Mouse (Mus musculus): ENCODE data around the gene Tm4sf4. TPM values are rescaled to one million over a fixed set of nuclear protein-coding genes. Genes with fewer than 3 reads are reported as not detected.

The Tm4sf4 gene
- polyA plus RNA-seq, 1 experiment from 2014 or later: 0.22 TPM

GRCm38 (mm10) chr3:57440956-57441355 lies 15.8 kb downstream of the Tm4sf4 start:
- 48% methylated on average over 3 of the region's 3 CpGs for WGBS
- no peak overlapping the region for H3K4me3 ChIP-seq
- no peak overlapping the region for H3K27ac ChIP-seq
- H3K4me2 ChIP-seq (replicated peaks): no peak overlapping the region
- H3K9me3 ChIP-seq: no peaks in the 10 kb centered on the region
- H3K4me1 ChIP-seq: peaks cover 7% of the 10 kb centered on the region; the same call in 1 of the 2 replicates
- H3K9ac ChIP-seq: no peak overlapping the region
- ATAC-seq (ENCODE audit: low FRiP score, low read depth): no peak
- no peaks in the 10 kb centered on the region for H3K36me3 ChIP-seq
- H3K27me3 ChIP-seq: no peaks in the 10 kb centered on the region

GRCm38 (mm10) chr3:57445706-57446105 lies 20.6 kb downstream of the Tm4sf4 start:
- peak; percentile 60; the same call in 1 of the 2 replicates for ATAC-seq (ENCODE audit: low FRiP score, low read depth)
- H3K4me1 ChIP-seq: peaks cover 12% of the 10 kb centered on the region; the same call in 1 of the 2 replicates
- WGBS: 53% methylated on average over 3 of the region's 3 CpGs

GRCm38 (mm10) chr3:57447889-57448288 lies 22.8 kb downstream of the Tm4sf4 start:
- Histone ChIP-seq H3K4me2 (replicated peaks) (no peak overlapping the region), H3K27me3 (no peaks in the 10 kb centered on the region), H3K4me3 (no peak overlapping the region), H3K36me3 (no peaks in the 10 kb centered on the region), H3K9ac (no peak overlapping the region), H3K9me3 (no peaks in the 10 kb centered on the region), H3K27ac (no peak overlapping the region), H3K4me1 (peaks cover 12% of the 10 kb centered on the region; the same call in 1 of the 2 replicates)
- no peak for ATAC-seq (ENCODE audit: low FRiP score, low read depth)
- WGBS: 36% methylated on average over 1 of the region's 1 CpGs

More at GRCm38 (mm10) chr3:57445706-57446105, 20.6 kb downstream of the Tm4sf4 start:
- no peak overlapping the region for H3K4me2 ChIP-seq (replicated peaks)
- no peaks in the 10 kb centered on the region for H3K27me3 ChIP-seq
- no peak overlapping the region for H3K4me3 ChIP-seq
- no peaks in the 10 kb centered on the region for H3K9me3 ChIP-seq
- H3K9ac ChIP-seq: no peak overlapping the region
- H3K36me3 ChIP-seq: no peaks in the 10 kb centered on the region
- 0 out of 2 replicates have a peak overlapping the region, but pooled peaks have one; percentile 22 for H3K27ac ChIP-seq

GRCm38 (mm10) chr3:57448445-57448844 lies 23.3 kb downstream of the Tm4sf4 start:
- Histone ChIP-seq H3K27ac (no peak overlapping the region), H3K27me3 (no peaks in the 10 kb centered on the region), H3K4me1 (peaks cover 12% of the 10 kb centered on the region; the same call in 1 of the 2 replicates), H3K4me3 (no peak overlapping the region), H3K9me3 (no peaks in the 10 kb centered on the region), H3K9ac (no peak overlapping the region), H3K4me2 (replicated peaks) (no peak overlapping the region), H3K36me3 (no peaks in the 10 kb centered on the region)
- WGBS: 27% methylated on average over 5 of the region's 5 CpGs
- peak; percentile 68 for ATAC-seq (ENCODE audit: low FRiP score, low read depth)

- H3K4me3 ChIP-seq: no peak overlapping the region
- no peaks in the 10 kb centered on the region for H3K9me3 ChIP-seq
- no peak overlapping the region; the same call in 1 of the 2 replicates for H3K9ac ChIP-seq
- no peak overlapping the region for H3K4me2 ChIP-seq (replicated peaks)
- 0 out of 2 replicates have a peak, but pooled peaks cover 4% of the 10 kb centered on the region for H3K4me1 ChIP-seq
- H3K36me3 ChIP-seq: peaks cover 53% of the 10 kb centered on the region
- ATAC-seq (ENCODE audit: low FRiP score, low read depth): no peak
- no peaks in the 10 kb centered on the region for H3K27me3 ChIP-seq
- 26% methylated on average over 11 of the region's 11 CpGs for WGBS
- no peak overlapping the region for H3K27ac ChIP-seq
These were observed 33.5 kb downstream of the Tm4sf4 start for GRCm38 (mm10) chr3:57458652-57459051.

GRCm38 (mm10) chr3:57463302-57463701 lies 38.2 kb downstream of the Tm4sf4 start:
- ATAC-seq (ENCODE audit: low FRiP score, low read depth): no peak
- no peak overlapping the region for H3K4me3 ChIP-seq
- peaks cover 42% of the 10 kb centered on the region for H3K36me3 ChIP-seq
- H3K4me2 ChIP-seq (replicated peaks): no peak overlapping the region
- 89% methylated on average over 4 of the region's 4 CpGs for WGBS
- H3K4me1 ChIP-seq: 0 out of 2 replicates have a peak, but pooled peaks cover 4% of the 10 kb centered on the region
- no peaks in the 10 kb centered on the region for H3K27me3 ChIP-seq
- no peak overlapping the region for H3K27ac ChIP-seq
- H3K9ac ChIP-seq: no peak overlapping the region
- H3K9me3 ChIP-seq: no peaks in the 10 kb centered on the region

- Histone ChIP-seq H3K27me3 (no peaks in the 10 kb centered on the region), H3K4me1 (peaks cover 20% of the 10 kb centered on the region), H3K9me3 (no peaks in the 10 kb centered on the region), H3K9ac (no peak overlapping the region), H3K36me3 (peaks cover 21% of the 10 kb centered on the region), H3K27ac (no peak overlapping the region), H3K4me3 (no peak overlapping the region), H3K4me2 (replicated peaks) (no peak overlapping the region)
- ATAC-seq (ENCODE audit: low FRiP score, low read depth): no peak
- 57% methylated on average over 3 of the region's 3 CpGs for WGBS
These were observed 41.2 kb downstream of the Tm4sf4 start for GRCm38 (mm10) chr3:57466289-57466688.

- Histone ChIP-seq H3K4me2 (replicated peaks) (no peak overlapping the region), H3K9me3 (no peaks in the 10 kb centered on the region), H3K9ac (no peak overlapping the region), H3K27me3 (no peaks in the 10 kb centered on the region), H3K4me1 (peaks cover 40% of the 10 kb centered on the region), H3K36me3 (no peaks in the 10 kb centered on the region; the same call in 1 of the 2 replicates), H3K4me3 (no peak overlapping the region), H3K27ac (no peak overlapping the region)
- 96% methylated on average over 3 of the region's 3 CpGs for WGBS
- ATAC-seq (ENCODE audit: low FRiP score, low read depth): no peak
These were observed 44.2 kb downstream of the Tm4sf4 start for GRCm38 (mm10) chr3:57469325-57469724.

- H3K4me3 ChIP-seq: no peak overlapping the region
- no peaks in the 10 kb centered on the region for H3K9me3 ChIP-seq
- no peaks in the 10 kb centered on the region for H3K27me3 ChIP-seq
- 6% methylated on average over 5 of the region's 5 CpGs for WGBS
- ATAC-seq (ENCODE audit: low FRiP score, low read depth): peak; percentile 60
- peak overlapping the region; percentile 56 for H3K4me2 ChIP-seq (replicated peaks)
- no peaks in the 10 kb centered on the region; the same call in 1 of the 2 replicates for H3K36me3 ChIP-seq
- H3K27ac ChIP-seq: peak overlapping the region; percentile 89
- peaks cover 40% of the 10 kb centered on the region for H3K4me1 ChIP-seq
- no peak overlapping the region for H3K9ac ChIP-seq
These were observed 45.2 kb downstream of the Tm4sf4 start for GRCm38 (mm10) chr3:57470326-57470725.

- peak overlapping the region; percentile 26 for H3K4me3 ChIP-seq
- no peaks in the 10 kb centered on the region for H3K9me3 ChIP-seq
- no peaks in the 10 kb centered on the region for H3K27me3 ChIP-seq
- peak; percentile 44; the same call in 1 of the 2 replicates for ATAC-seq (ENCODE audit: low FRiP score, low read depth)
- H3K9ac ChIP-seq: no peak overlapping the region
- peaks cover under 1% of the 10 kb centered on the region for H3K36me3 ChIP-seq
- 2% methylated on average over 15 of the region's 15 CpGs for WGBS
- peak overlapping the region; percentile 89 for H3K27ac ChIP-seq
- H3K4me2 ChIP-seq (replicated peaks): peak overlapping the region; percentile 56
- peaks cover 40% of the 10 kb centered on the region for H3K4me1 ChIP-seq
These were observed 46.0 kb downstream of the Tm4sf4 start for GRCm38 (mm10) chr3:57470981-57471601.

- Histone ChIP-seq H3K9ac (no peak overlapping the region; the same call in 1 of the 2 replicates), H3K4me2 (replicated peaks) (0 out of 2 replicates have a peak overlapping the region, but pooled peaks have one; percentile 7), H3K4me3 (no peak overlapping the region), H3K36me3 (peaks cover 14% of the 10 kb centered on the region), H3K27ac (peak overlapping the region; percentile 65; the same call in 1 of the 2 replicates), H3K9me3 (no peaks in the 10 kb centered on the region), H3K4me1 (peaks cover 40% of the 10 kb centered on the region), H3K27me3 (no peaks in the 10 kb centered on the region)
- ATAC-seq (ENCODE audit: low FRiP score, low read depth): peak; percentile 51; the same call in 1 of the 2 replicates
- WGBS: 29% methylated on average over 4 of the region's 4 CpGs
These were observed 47.3 kb downstream of the Tm4sf4 start for GRCm38 (mm10) chr3:57472407-57472806.

- no peak overlapping the region for H3K27ac ChIP-seq
- WGBS: 90% methylated on average over 8 of the region's 8 CpGs
- no peak overlapping the region for H3K4me3 ChIP-seq
- H3K9ac ChIP-seq: no peak overlapping the region
- no peak for ATAC-seq (ENCODE audit: low FRiP score, low read depth)
- peaks cover 36% of the 10 kb centered on the region for H3K4me1 ChIP-seq
- no peaks in the 10 kb centered on the region for H3K27me3 ChIP-seq
- H3K9me3 ChIP-seq: no peaks in the 10 kb centered on the region
- peaks cover 14% of the 10 kb centered on the region for H3K36me3 ChIP-seq
- H3K4me2 ChIP-seq (replicated peaks): no peak overlapping the region
These were observed 49.3 kb downstream of the Tm4sf4 start for GRCm38 (mm10) chr3:57474421-57474820.

Measured in limb, embryonic 13.5 days (tissue).